Mouse (Mus musculus) spleen, postnatal 10 days (tissue): ENCODE measurements around the gene Flrt3.

Experiments
- DNase-seq, 2 experiments: peaks; one replicate each; pipeline ENCODE4 v3.0.0; 2021 to 2022; ENCODE audit warnings: low spot score in 2 of 2

Gene Flrt3

GRCm38 (mm10) chr2:140670963-140671702 lies at the start of gene Flrt3:
TSS of gene Flrt3 (minus strand) at chr2:140671469.
- DNase-seq, result peak in 1 of 2 experiments; percentile 40

GRCm38 (mm10) chr2:140717407-140717806 lies 46.1 kb upstream of the Flrt3 start:
- no peak for DNase-seq

GRCm38 (mm10) chr2:140715822-140716221 lies 44.6 kb upstream of the Flrt3 start:
- DNase-seq, result no peak

- no peak for DNase-seq
These were observed 36.3 kb upstream of the Flrt3 start for GRCm38 (mm10) chr2:140707550-140707949.

- DNase-seq, result no peak
These were observed 34.0 kb upstream of the Flrt3 start for GRCm38 (mm10) chr2:140705278-140705677.

GRCm38 (mm10) chr2:140704146-140704545 lies 32.9 kb upstream of the Flrt3 start:
- DNase-seq, result no peak

- DNase-seq, result no peak
These were observed 32.1 kb upstream of the Flrt3 start for GRCm38 (mm10) chr2:140703377-140703776.

- DNase-seq, result no peak
These were observed 27.3 kb upstream of the Flrt3 start for GRCm38 (mm10) chr2:140698585-140698984.

GRCm38 (mm10) chr2:140693845-140694244 lies 22.6 kb upstream of the Flrt3 start:
- no peak for DNase-seq

- no peak for DNase-seq
These were observed 21.2 kb upstream of the Flrt3 start for GRCm38 (mm10) chr2:140692461-140692860.

- no peak for DNase-seq
These were observed 20.1 kb upstream of the Flrt3 start for GRCm38 (mm10) chr2:140691403-140691802.

GRCm38 (mm10) chr2:140690906-140691305 lies 19.6 kb upstream of the Flrt3 start:
- no peak for DNase-seq

GRCm38 (mm10) chr2:140676728-140677127 lies 5.5 kb upstream of the Flrt3 start:
- no peak for DNase-seq

- DNase-seq, result no peak
These were observed 2.2 kb upstream of the Flrt3 start for GRCm38 (mm10) chr2:140673466-140673865.

- no peak for DNase-seq
These were observed 812 bp downstream of the Flrt3 start for GRCm38 (mm10) chr2:140670457-140670856.

- no peak for DNase-seq
These were observed 1.5 kb downstream of the Flrt3 start for GRCm38 (mm10) chr2:140669786-140670185.

- no peak for DNase-seq
These were observed 2.2 kb downstream of the Flrt3 start for GRCm38 (mm10) chr2:140669081-140669480.

- DNase-seq, result peak in 1 of 2 experiments; percentile 17
These were observed 3.0 kb downstream of the Flrt3 start for GRCm38 (mm10) chr2:140668311-140668710.

GRCm38 (mm10) chr2:140667261-140668047 lies 3.8 kb downstream of the Flrt3 start:
- no peak for DNase-seq

- no peak for DNase-seq
These were observed 4.4 kb downstream of the Flrt3 start for GRCm38 (mm10) chr2:140666846-140667245.

GRCm38 (mm10) chr2:140664381-140664780 lies 6.9 kb downstream of the Flrt3 start:
- no peak for DNase-seq

- DNase-seq, result no peak
These were observed 8.6 kb downstream of the Flrt3 start for GRCm38 (mm10) chr2:140662673-140663072.

- DNase-seq, result no peak
These were observed 17.3 kb downstream of the Flrt3 start for GRCm38 (mm10) chr2:140653978-140654377.
